Comparison of ENCODE assay signal across 9 mouse cellular contexts in the genomic region with DNA sequence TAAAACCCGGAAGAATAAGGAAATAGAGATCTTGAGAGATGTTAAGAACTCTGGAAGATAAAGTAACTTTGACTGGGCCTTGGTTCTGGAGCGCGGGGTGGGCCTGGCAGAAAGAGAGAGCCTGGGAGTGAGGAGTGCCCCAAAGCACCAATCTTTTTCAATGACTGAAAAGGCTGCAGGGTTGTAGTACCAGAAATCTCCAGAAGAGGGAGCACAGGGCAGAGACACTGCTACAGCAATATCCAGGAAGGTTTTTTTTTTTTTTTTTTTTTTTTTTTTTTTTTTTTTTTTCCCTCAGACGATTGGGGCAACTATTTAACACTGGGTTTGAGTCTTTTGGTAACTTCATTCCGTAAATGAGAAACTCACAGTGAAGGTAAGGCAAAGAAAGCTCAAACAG.
DNase-seq lines count a peak whose midpoint lies in the region; ATAC-seq lines count a peak whose summit lies in the region.
"Had no signal": no experiment of that assay in that cellular context is flagged by ENCODE, and none has a peak within 500 bp of the region (broad histone marks: within the 10 kb centered on the region; RNA-seq: fewer than 3 reads in every experiment).

No protein-coding gene starts in this region.

- H3K9me3 ChIP-seq in kidney, embryonic 16.5 days (ENCODE audit: low read length) = no peaks in the 10 kb centered on the region
- H3K9me3 ChIP-seq in liver, embryonic 13.5 days (replicated peaks) = no peaks in the 10 kb centered on the region

- ATAC-seq in kidney, embryonic 16.5 days (ENCODE audit: low FRiP score, low TSS enrichment) = no peak
- no peak for ATAC-seq in liver, embryonic 13.5 days (ENCODE audit: low read depth)

- no peak overlapping the region for H3K4me3 ChIP-seq in kidney, embryonic 16.5 days (ENCODE audit: low read length)
- no peak overlapping the region for H3K4me3 ChIP-seq in liver, embryonic 13.5 days (replicated peaks)
- H3K4me3 ChIP-seq: erythroblast, embryonic 14.5 days had no signal

- no peaks in the 10 kb centered on the region for H3K27me3 ChIP-seq in kidney, embryonic 16.5 days (ENCODE audit: insufficient read depth, low read length)
- no peaks in the 10 kb centered on the region for H3K27me3 ChIP-seq in liver, embryonic 13.5 days

- WGBS in kidney, embryonic 16.5 days = 7% methylated on average over 5 of the region's 5 CpGs
- WGBS in liver, embryonic 13.5 days (ENCODE audit: insufficient replicate concordance) = 3% methylated on average over 5 of the region's 5 CpGs

- H3K4me1 ChIP-seq in kidney, embryonic 16.5 days (ENCODE audit: insufficient read depth, low read length) = peaks cover 11% of the 10 kb centered on the region; the same call in 1 of the 2 replicates
- H3K4me1 ChIP-seq in liver, embryonic 13.5 days (replicated peaks) = no peaks in the 10 kb centered on the region

- no peaks in the 10 kb centered on the region for H3K36me3 ChIP-seq in kidney, embryonic 16.5 days (ENCODE audit: insufficient read depth, low read length)
- no peaks in the 10 kb centered on the region for H3K36me3 ChIP-seq in liver, embryonic 13.5 days

- DNase-seq in 3134 (ENCODE audit: extremely low read depth, insufficient read length, low spot score) (peak; percentile 14), MEL-GATA-1-ER (ENCODE audit: extremely low read depth, low read depth) (peak; percentile 43)
- DNase-seq in cerebellum, postnatal 10 days = peak; percentile 94 to 97
- peak; percentile 92 for DNase-seq in gastrocnemius, adult 18-20 months (ENCODE audit: low spot score)
- peak; percentile 26 for DNase-seq in liver, embryonic 13.5 days
- DNase-seq in retina, adult 2 months (ENCODE audit: low read depth, low spot score) = peak; percentile 54
- peak; percentile 83 for DNase-seq in thymus, postnatal 4 days

- H3K27ac ChIP-seq in kidney, embryonic 16.5 days (ENCODE audit: low read length) = no peak overlapping the region
- H3K27ac ChIP-seq in liver, embryonic 13.5 days = no peak overlapping the region

- no peak overlapping the region for H3K9ac ChIP-seq in kidney, embryonic 16.5 days (replicated peaks; ENCODE audit: low read length)
- no peak overlapping the region for H3K9ac ChIP-seq in liver, embryonic 13.5 days

- H3K4me2 ChIP-seq in kidney, embryonic 16.5 days (replicated peaks; ENCODE audit: low read depth, low read length) = peak overlapping the region; percentile 16; the same call in 1 of the 2 replicates
- H3K4me2 ChIP-seq in liver, embryonic 13.5 days = no peak overlapping the region

Comparison
In these comparisons a context has a peak if more than half of its experiments do, and no peak if none do; other contexts are left out.
1. DNase-seq: peak in every context shown above with its lines; median percentile 96 in cerebellum, postnatal 10 days; 92 in gastrocnemius, adult 18-20 months; 83 in thymus, postnatal 4 days; 54 in retina, adult 2 months; 43 in MEL-GATA-1-ER; 26 in liver, embryonic 13.5 days; 14 in 3134.